In genomic region chr19:45472691-45473520, GRCm38 (mm10) we compare ENCODE assay signal across 10 mouse cellular contexts.
A peak's percentile ranks its signal among the peaks of the same experiment; 100 is the strongest.
DNase-seq lines count a peak whose midpoint lies in the region; ATAC-seq lines count a peak whose summit lies in the region.
"Had no signal": no experiment of that assay in that cellular context is flagged by ENCODE, and none has a peak within 500 bp of the region (broad histone marks: within the 10 kb centered on the region; RNA-seq: fewer than 3 reads in every experiment).

No protein-coding gene starts in this region.

- no peak for ATAC-seq in midbrain, embryonic 11.5 days (ENCODE audit: low FRiP score)
- no peak for ATAC-seq in midbrain, embryonic 13.5 days

- H3K36me3 ChIP-seq in midbrain, embryonic 11.5 days (ENCODE audit: control insufficient read depth, insufficient read depth, low read length): no peaks in the 10 kb centered on the region
- peaks cover 4% of the 10 kb centered on the region for H3K36me3 ChIP-seq in midbrain, embryonic 13.5 days

- no peak overlapping the region for H3K4me3 ChIP-seq in midbrain, embryonic 11.5 days (ENCODE audit: low read depth, low read length)
- H3K4me3 ChIP-seq in midbrain, embryonic 13.5 days (replicated peaks): no peak overlapping the region
- H3K4me3 ChIP-seq: embryonic facial prominence, embryonic 12.5 days; neural tube, embryonic 12.5 days had no signal

- H3K4me2 ChIP-seq in midbrain, embryonic 11.5 days: no peak overlapping the region
- H3K4me2 ChIP-seq in midbrain, embryonic 13.5 days (replicated peaks): no peak overlapping the region
- H3K4me2 ChIP-seq: embryonic facial prominence, embryonic 12.5 days; neural tube, embryonic 12.5 days had no signal

- H3K27ac ChIP-seq in midbrain, embryonic 11.5 days (ENCODE audit: low read depth, low read length): no peak overlapping the region
- no peak overlapping the region for H3K27ac ChIP-seq in midbrain, embryonic 13.5 days
- H3K27ac ChIP-seq: embryonic facial prominence, embryonic 12.5 days; neural tube, embryonic 12.5 days had no signal

- peaks cover 10% of the 10 kb centered on the region for H3K4me1 ChIP-seq in midbrain, embryonic 11.5 days (ENCODE audit: control insufficient read depth, insufficient read depth, low read length)
- peaks cover 25% of the 10 kb centered on the region for H3K4me1 ChIP-seq in midbrain, embryonic 13.5 days (replicated peaks)

- 63% methylated on average over 11 of the region's 11 CpGs for WGBS in midbrain, embryonic 11.5 days
- WGBS in midbrain, embryonic 13.5 days: 53% methylated on average over 11 of the region's 11 CpGs

- H3K9me3 ChIP-seq in midbrain, embryonic 11.5 days (ENCODE audit: control insufficient read depth, low read length): no peaks in the 10 kb centered on the region
- H3K9me3 ChIP-seq in midbrain, embryonic 13.5 days: no peaks in the 10 kb centered on the region
- H3K9me3 ChIP-seq: embryonic facial prominence, embryonic 12.5 days; neural tube, embryonic 12.5 days had no signal

- peaks cover 2% of the 10 kb centered on the region; the same call in 1 of the 2 replicates for H3K27me3 ChIP-seq in midbrain, embryonic 11.5 days (ENCODE audit: control insufficient read depth, insufficient read depth, low read length)
- peaks cover 13% of the 10 kb centered on the region for H3K27me3 ChIP-seq in midbrain, embryonic 13.5 days
- H3K27me3 ChIP-seq: embryonic facial prominence, embryonic 12.5 days; neural tube, embryonic 12.5 days had no signal

- H3K9ac ChIP-seq in midbrain, embryonic 11.5 days (ENCODE audit: low read length): no peak overlapping the region
- no peak overlapping the region for H3K9ac ChIP-seq in midbrain, embryonic 13.5 days (replicated peaks)
- H3K9ac ChIP-seq: embryonic facial prominence, embryonic 12.5 days; neural tube, embryonic 12.5 days had no signal

- DNase-seq in frontal cortex, adult 2 months (ENCODE audit: extremely low spot score in 1 of 2, low spot score in 1 of 2): peak; percentile 50 to 74
- DNase-seq in frontal cortex, postnatal 25 days (ENCODE audit: low spot score in 2 of 2): no peak
- DNase-seq in midbrain, embryonic 11.5 days (ENCODE audit: low spot score, missing footprints): peak; percentile 75
- DNase-seq in cerebellum, postnatal 36 days: peak; percentile 18 to 51
- peak; percentile 5 to 34 for DNase-seq in lung, postnatal 4 days
- no peak for DNase-seq in urinary bladder, postnatal 14 days (ENCODE audit: low spot score)
- no peak for DNase-seq in ovary, postnatal 36 days (ENCODE audit: low spot score)

Comparison
In these comparisons a context has a peak if more than half of its experiments do, and no peak if none do; other contexts are left out.
1. DNase-seq: peak in frontal cortex, adult 2 months (2 of 2), midbrain, embryonic 11.5 days (single experiment), cerebellum, postnatal 36 days (2 of 2) and lung, postnatal 4 days (2 of 2); none in frontal cortex, postnatal 25 days (0 of 2), urinary bladder, postnatal 14 days (single experiment) and ovary, postnatal 36 days (single experiment).